Mouse (Mus musculus) urinary bladder, adult 2 months (tissue): ENCODE data around the gene Nyap1. TPM values are rescaled to one million over a fixed set of nuclear protein-coding genes. Genes with fewer than 3 reads are reported as not detected.
"Not testable (repeated sequence)": the region's sequence is repeated elsewhere in the genome, so short reads cannot be mapped to it uniquely, and the experiment has no call there.

Experiments
- DNase-seq: peaks from one replicate; pipeline ENCODE4 v3.0.0; 2022; ENCODE audit warnings: low spot score
- polyA plus RNA-seq: library from polyadenylated mRNA; depleted of rRNA; stranded (reverse); fragments of >200 nt; gene quantifications from 2 replicates; pipeline ENCODE4 v1.2.3, GENCODE M21; 2012

Nyap1 gene
- polyA plus RNA-seq, 1 experiment: 6.7 TPM

- DNase-seq: no peak
Measured at GRCm38 (mm10) chr5:137768475-137768874, 27.1 kb upstream of the Nyap1 start.

DNA sequence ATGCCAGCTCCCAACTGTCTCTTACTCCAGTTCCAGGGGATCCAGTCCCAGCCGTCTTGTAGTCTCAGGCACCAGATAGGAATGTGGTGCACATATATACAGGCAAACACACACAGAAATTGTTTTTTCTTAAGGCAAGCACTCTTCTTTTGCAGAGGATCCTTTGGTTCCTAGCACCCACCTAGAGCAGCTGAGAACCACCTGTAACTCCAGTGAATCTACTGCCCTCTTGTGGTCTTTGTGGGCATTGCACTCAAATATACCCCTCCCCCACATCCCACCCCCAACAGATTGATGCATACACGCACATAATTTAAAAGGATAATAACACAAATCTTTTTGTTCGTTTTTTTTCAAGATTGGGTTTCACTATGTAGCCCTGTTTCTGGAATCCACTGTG is 24.9 kb upstream of the Nyap1 start:
- no peak for DNase-seq

DNA sequence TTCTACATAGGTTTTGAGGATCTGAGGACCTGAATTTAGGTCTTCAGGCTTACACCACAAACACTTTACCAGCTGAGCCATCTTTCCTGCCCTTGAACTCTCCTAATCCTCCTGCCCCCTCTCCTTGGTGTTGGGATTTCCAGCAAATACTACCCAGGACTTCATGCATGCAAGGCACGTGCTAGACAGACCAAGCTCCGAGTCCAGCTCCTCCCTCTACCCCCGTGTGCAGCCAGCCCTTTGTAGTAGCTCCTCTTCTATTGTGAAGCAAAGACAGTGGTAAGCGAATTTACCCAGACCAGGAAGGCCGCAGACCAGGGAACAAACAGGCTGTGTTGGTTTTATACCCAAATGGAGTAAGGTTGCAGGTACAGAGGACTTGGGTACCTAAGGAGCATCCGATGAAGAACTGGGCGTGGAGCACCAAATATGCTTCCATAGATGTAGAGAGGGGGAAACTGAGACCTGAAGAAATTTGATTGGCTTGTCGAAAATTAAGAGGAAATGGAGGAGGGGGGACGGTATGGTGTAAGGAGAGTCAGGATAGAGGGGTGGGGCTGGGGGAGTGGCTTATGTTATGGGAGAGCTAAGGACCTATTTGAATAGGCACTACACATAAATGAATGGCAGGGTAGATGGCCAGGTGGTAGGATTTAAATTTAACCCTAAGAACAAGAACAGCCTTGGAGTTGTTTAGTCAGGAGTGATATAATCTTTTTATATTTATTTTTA is 23.4 kb upstream of the Nyap1 start:
- DNase-seq: no peak

- DNase-seq: peak; percentile 66
Measured at GRCm38 (mm10) chr5:137759971-137760412, 18.6 kb upstream of the Nyap1 start.

GRCm38 (mm10) chr5:137758921-137759534 is 17.6 kb upstream of the Nyap1 start:
- no peak for DNase-seq

- no peak for DNase-seq
Measured at GRCm38 (mm10) chr5:137757887-137758286, 16.5 kb upstream of the Nyap1 start.

DNA sequence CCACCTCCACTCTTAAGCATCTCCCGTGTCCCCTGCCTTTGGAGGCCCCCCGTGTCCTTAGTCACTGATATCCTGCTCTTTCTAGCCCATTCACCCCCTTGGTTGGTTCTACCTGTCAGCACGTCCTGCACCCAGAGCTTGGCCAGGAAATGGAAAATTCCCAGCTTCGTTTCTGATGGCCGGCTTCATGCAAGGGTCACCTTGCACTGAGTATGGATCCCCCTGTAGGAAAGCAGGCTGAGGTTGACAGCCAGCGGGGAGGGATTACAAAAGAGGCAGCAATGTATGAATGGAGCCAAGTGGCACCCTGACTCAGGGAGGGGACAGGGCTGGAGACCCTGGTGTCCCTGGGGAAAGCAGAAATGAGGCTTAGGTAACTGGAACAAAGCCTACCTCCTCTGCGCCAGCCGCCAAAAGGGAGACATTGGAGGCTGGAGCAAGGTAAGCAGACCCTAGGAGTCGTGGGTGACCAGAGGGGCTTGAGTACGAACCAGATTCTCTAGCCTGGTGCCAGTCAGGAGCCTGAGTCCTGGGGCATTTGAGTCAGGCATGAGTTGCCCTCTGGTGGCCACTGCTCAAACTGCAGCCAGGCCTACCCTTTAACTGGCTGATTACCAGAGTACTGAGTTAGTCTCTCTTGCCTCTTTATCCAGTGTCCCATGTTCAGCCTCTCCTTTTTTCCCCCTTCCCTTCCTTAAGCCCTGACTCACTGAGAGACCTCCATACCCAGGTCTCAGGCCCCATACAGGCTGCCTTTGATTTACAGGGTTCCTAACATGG is 15.7 kb upstream of the Nyap1 start:
- DNase-seq: peak; percentile 58

DNA sequence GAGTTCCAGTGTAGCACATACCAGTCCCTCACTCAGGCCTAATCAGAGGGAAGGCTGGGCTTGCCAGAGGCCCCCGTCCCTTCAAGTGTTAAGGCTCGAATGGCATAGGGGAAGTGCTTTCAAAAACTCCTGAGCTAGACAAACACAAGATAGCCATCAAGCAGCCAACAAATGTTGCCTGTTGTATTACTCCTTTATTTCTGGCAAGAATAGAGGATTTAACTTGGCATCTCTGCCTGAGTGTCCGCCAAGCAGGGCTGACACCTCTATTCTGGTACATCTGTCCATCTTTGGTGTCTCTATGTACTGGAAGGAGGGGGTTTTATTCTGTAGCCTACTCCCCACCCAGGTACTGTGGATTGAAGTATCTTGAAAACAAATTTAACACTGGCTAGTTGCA is 14.7 kb upstream of the Nyap1 start:
- no peak for DNase-seq

GRCm38 (mm10) chr5:137755425-137755824 is 14.0 kb upstream of the Nyap1 start:
- no peak for DNase-seq

DNA sequence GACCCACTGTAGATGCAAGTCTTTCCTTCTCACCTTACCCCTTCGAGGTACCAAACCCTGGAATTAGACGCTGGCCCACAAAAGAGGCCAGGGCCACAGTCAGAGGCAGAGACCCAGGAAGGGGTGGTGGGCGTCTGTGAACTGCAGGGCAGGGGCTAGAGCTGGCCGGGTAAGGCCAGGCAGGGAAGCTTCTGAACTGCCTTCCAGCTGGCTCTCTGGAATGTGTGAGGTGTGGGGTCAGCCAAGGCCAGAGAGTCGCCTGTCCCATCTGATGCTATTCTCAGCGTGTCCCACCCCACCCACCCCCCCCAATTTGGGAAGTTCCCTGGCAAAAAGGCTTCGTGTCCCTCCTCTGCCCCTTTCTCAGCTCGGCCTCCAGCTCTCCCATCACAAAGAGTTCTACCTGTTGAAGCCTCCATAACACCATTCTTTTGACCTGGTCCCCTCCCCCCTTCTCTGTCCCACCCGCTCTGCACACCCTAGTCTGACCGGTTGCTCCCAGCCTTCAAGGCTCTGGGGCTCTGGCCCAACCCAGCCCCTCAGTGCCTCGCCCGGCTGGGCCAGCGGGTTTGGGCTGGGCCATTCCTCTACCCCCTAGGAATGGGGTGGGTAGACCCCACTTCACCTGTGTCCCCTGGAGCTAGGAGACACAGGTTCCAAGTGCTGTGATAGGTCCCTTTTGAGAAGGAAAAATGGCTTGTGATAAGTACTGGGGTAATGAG is 11.9 kb upstream of the Nyap1 start:
- DNase-seq: no peak

GRCm38 (mm10) chr5:137751988-137752387 is 10.6 kb upstream of the Nyap1 start:
- DNase-seq: no peak

GRCm38 (mm10) chr5:137751221-137751887 is 9.9 kb upstream of the Nyap1 start:
- DNase-seq: no peak

GRCm38 (mm10) chr5:137750212-137750611 is 8.8 kb upstream of the Nyap1 start:
- not testable (repeated sequence) for DNase-seq

DNA sequence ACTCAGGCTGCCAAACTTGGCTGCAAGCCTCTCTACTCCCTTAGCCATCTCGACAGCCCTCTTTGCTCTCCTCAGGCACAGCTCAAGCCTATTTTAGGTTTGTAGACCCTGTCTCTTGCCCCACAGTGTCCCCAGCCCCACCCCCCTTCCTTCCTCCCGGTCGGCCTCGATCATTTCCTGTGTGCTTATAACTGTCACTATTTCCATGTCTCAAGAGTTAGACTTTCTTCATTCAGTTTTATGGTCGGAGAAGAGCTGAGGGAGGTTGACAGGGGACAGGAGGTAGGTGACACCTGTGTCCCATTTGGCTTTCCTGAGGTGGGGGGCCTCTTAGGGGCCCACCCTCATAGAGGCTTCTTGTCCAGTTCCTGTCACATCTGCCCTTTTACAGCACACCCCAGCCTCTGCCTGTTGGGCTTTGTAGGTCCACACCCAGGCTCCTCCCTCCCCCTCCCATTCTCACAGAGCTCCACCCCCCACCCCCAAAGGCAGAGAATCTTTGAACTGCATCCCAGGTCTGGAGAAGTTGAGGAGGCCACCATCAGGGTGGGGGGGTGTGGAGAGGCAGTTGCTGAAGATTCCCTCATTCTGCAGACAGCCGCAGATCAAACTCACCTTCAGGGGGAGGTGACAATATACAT is 7.9 kb upstream of the Nyap1 start:
- no peak for DNase-seq

- no peak for DNase-seq
Measured at GRCm38 (mm10) chr5:137748130-137748770, 6.8 kb upstream of the Nyap1 start.

- peak; percentile 56 for DNase-seq
Measured at GRCm38 (mm10) chr5:137747326-137747961, 6.0 kb upstream of the Nyap1 start.

GRCm38 (mm10) chr5:137746851-137747325 is 5.5 kb upstream of the Nyap1 start:
- no peak for DNase-seq

DNA sequence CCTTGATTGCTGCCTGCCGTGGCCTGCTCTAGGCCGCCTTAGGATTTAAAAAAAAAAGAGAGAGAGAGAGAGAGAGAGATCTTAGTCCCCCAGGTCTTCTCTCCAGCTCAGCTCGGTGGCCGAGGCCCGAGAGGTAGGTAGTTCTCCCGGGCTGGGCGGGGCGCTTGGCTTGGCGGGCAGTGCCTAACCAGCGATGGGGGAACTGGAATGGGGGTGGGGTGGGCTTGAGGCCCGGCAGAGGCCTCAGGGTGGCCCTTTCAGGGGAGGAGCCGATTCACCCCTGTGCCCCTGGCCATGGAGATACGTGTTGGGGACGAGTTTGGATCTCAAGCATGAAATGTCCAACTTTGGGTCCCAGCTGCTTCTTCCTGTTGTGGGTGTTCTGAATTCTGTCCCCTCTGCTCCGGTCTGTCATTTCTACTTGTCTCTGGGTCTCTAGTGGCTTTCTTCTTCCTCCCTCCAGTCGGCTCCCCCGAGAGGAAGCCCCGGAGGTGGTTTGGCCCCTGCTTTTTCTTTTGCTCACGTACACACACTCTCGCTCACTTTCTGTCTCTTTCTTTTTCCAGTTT is 5.0 kb upstream of the Nyap1 start:
- peak; percentile 60 for DNase-seq
